Mouse (Mus musculus) lung, embryonic 14.5 days (tissue): Measurements from ENCODE around the gene Antxrl. TPM values are rescaled to one million over a fixed set of nuclear protein-coding genes. Genes with fewer than 3 reads are reported as not detected.

Experiments
- ATAC-seq: fragments of 200-750 bp; cut with Nextera tagmentation; 2 replicates; pipeline ENCODE4 v1.8.0; 2017; ENCODE audit warnings: mild to moderate bottlenecking, moderate TSS enrichment, moderate library complexity; ENCODE audit not compliant: insufficient read depth
- DNase-seq: peaks from one replicate; pipeline ENCODE4 v3.0.0-alpha.2; 2015
- H3K27ac ChIP-seq: fragments of 300-500 bp; sonication (generic); 2 replicates; pipeline ENCODE4 v1.5.1; 2014; ENCODE audit warnings: low read depth, mild to moderate bottlenecking, moderate library complexity
- H3K27me3 ChIP-seq: fragments of 300-500 bp; sonication (generic); 2 replicates; pipeline ENCODE4 v1.6.1; 2014; ENCODE audit warnings: low read length, control low read depth; ENCODE audit not compliant: insufficient read depth
- H3K36me3 ChIP-seq: fragments of 300-500 bp; sonication (generic); 2 replicates; pipeline ENCODE4 v1.6.1; 2014; ENCODE audit warnings: control low read depth; ENCODE audit not compliant: insufficient read depth
- H3K4me1 ChIP-seq: fragments of 300-500 bp; sonication (generic); 2 replicates; pipeline ENCODE4 v1.6.1; 2014; ENCODE audit warnings: antibody characterized with exemption, control low read depth; ENCODE audit not compliant: insufficient read depth
- H3K4me2 ChIP-seq: fragments of 300-500 bp; sonication (generic); 2 replicates; pipeline ENCODE4 v1.6.1; 2014; ENCODE audit warnings: mild to moderate bottlenecking
- H3K4me3 ChIP-seq: fragments of 300-500 bp; sonication (generic); 2 replicates; pipeline ENCODE4 v1.5.1; 2014; ENCODE audit warnings: low read depth, low read length
- H3K9ac ChIP-seq: fragments of 300-500 bp; sonication (generic); 2 replicates; pipeline ENCODE4 v1.6.1; 2014
- H3K9me3 ChIP-seq: fragments of 300-500 bp; sonication (generic); 2 replicates; pipeline ENCODE4 v1.6.1; 2016; ENCODE audit warnings: low read depth, low read length, control low read depth
- CTCF ChIP-seq: IDR thresholded peaks from 2 replicates; pipeline ENCODE4 v1.5.1; 2016; ENCODE audit warnings: antibody characterized with exemption, low read depth
- WGBS: fragments of 180-500 bp; shearing (Covaris S2); extraction: QIAGEN DNeasy Blood & Tissue Kit; methylation state at CpG from one replicate; pipeline ENCODE4 v1.1.7; 2014; 5-methylcytosine and 5-hydroxymethylcytosine counted together
- polyA plus RNA-seq: library from polyadenylated mRNA; unstranded; fragments of >200 nt; fragmentation: Nextera tagmentation; extraction: Ambion mirVana; gene quantifications from 2 replicates; pipeline ENCODE4 v1.2.1, GENCODE M21; 2014

The Antxrl gene
- polyA plus RNA-seq: not detected in 2 replicates

DNA sequence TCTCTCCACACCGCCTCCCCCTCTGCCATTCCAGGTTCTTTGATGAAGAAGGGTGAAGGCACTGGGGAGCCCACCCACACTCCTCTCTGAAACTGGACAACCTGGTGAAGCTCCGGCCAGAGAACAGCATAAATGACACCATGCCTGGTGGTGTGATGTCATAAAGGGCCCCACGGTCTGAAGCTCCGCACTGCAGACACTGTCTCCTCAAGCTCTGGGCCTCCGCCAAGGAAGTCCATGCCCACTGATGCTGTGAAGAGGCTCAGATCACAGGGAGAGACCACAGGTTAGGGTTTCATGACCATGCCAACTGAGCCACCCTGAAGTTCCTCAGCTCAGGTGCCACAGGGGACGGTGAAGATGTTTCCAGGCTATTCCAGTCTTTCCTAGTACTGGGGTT lies at the start of gene Antxrl:
Gene Antxrl, plus strand, starts transcription at position 192 of the 400 bp plus-strand sequence.
- Histone ChIP-seq H3K36me3 (no peaks in the 10 kb centered on the region), H3K4me3 (no peak within 1 kb of the TSS), H3K4me1 (no peaks in the 10 kb centered on the region), H3K27ac (no peak within 1 kb of the TSS), H3K9ac (no peak within 1 kb of the TSS), H3K9me3 (no peaks in the 10 kb centered on the region), H3K4me2 (no peak within 1 kb of the TSS), H3K27me3 (no peaks in the 10 kb centered on the region)
- DNase-seq: no peak
- ATAC-seq: no peak
- WGBS: 86% methylated on average over 6 of the region's 6 CpGs
- TF ChIP-seq CTCF: no peak

- no peaks in the 10 kb centered on the region for H3K4me1 ChIP-seq
- no peak within 1 kb of the TSS for H3K27ac ChIP-seq
- DNase-seq (no peak), ATAC-seq (no peak)
- no peaks in the 10 kb centered on the region for H3K36me3 ChIP-seq
- H3K9ac ChIP-seq: no peak within 1 kb of the TSS
- H3K9me3 ChIP-seq: no peaks in the 10 kb centered on the region
- no peak for TF ChIP-seq CTCF
- H3K4me2 ChIP-seq: no peak within 1 kb of the TSS
- no peak within 1 kb of the TSS for H3K4me3 ChIP-seq
- 81% methylated on average over 3 of the region's 3 CpGs for WGBS
- H3K27me3 ChIP-seq: no peaks in the 10 kb centered on the region
These were observed 37.4 kb upstream of the Antxrl start, which contains the start of gene Gm30083 for GRCm38 (mm10) chr14:34015063-34015462. Gene Gm30083, minus strand, starts transcription at chr14:34015182.

GRCm38 (mm10) chr14:34016381-34016780 lies 36.1 kb upstream of the Antxrl start, which contains the start of gene Gm5460:
Gene Gm5460, plus strand, starts transcription at chr14:34016758.
- H3K9ac ChIP-seq: no peak within 1 kb of the TSS
- WGBS: 93% methylated on average over 4 of the region's 4 CpGs
- TF ChIP-seq CTCF: no peak
- no peak for DNase-seq
- H3K9me3 ChIP-seq: no peaks in the 10 kb centered on the region
- H3K36me3 ChIP-seq: no peaks in the 10 kb centered on the region
- ATAC-seq: no peak
- H3K4me2 ChIP-seq: no peak within 1 kb of the TSS
- no peaks in the 10 kb centered on the region for H3K27me3 ChIP-seq
- H3K4me1 ChIP-seq: no peaks in the 10 kb centered on the region
- no peak within 1 kb of the TSS for H3K4me3 ChIP-seq
- no peak within 1 kb of the TSS for H3K27ac ChIP-seq

DNA sequence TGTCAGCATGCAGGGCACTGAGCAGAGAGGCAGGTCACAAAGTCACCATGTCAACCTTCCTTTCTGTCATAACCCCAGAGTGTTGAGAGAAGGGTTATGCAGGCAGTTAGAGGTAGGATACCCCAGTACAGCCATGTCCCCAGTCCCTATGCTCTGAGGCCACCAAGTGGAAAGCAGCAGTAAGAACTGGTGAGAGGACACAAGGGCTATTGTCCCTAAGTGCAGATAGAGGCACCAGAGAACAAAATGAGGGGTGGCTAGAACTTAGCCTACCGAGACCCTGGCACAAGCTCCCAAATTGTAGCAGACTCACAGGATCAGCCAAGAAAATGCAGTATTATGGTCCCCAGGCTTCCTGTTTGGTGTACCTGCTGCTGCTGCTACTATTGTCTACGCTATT lies 35.6 kb upstream of the Antxrl start:
- DNase-seq (no peak), ATAC-seq (no peak)
- TF ChIP-seq CTCF: no peak
- 79% methylated on average over 2 of the region's 2 CpGs for WGBS
- no peaks in the 10 kb centered on the region for H3K27me3 ChIP-seq
- no peaks in the 10 kb centered on the region for H3K36me3 ChIP-seq
- H3K9me3 ChIP-seq: no peaks in the 10 kb centered on the region
- no peaks in the 10 kb centered on the region for H3K4me1 ChIP-seq
- no peak overlapping the region for H3K27ac ChIP-seq
- no peak overlapping the region for H3K4me3 ChIP-seq
- no peak overlapping the region for H3K4me2 ChIP-seq
- no peak overlapping the region for H3K9ac ChIP-seq

DNA sequence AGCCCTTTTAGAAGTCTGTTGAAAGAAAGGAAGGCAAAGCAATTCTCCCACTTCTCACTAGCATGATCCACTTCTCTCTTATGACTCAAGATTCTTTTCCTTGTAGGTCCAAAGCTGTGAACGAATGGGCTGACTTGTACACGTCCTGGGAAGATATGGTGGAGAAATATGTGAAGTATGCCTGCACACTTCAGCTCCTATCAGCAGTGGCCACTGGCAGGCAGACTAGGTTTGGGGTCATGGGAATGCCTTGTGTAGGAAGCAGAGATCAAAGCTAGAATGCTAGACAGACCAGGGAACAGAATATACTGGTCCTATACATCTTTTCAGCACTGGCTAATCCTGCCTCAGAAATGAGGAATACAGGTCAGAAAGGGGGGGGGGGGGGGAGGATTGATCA lies 25.8 kb upstream of the Antxrl start:
- Histone ChIP-seq H3K4me2 (no peak overlapping the region), H3K27me3 (no peaks in the 10 kb centered on the region), H3K27ac (no peak overlapping the region), H3K9me3 (no peaks in the 10 kb centered on the region), H3K4me1 (no peaks in the 10 kb centered on the region), H3K9ac (no peak overlapping the region), H3K36me3 (no peaks in the 10 kb centered on the region), H3K4me3 (no peak overlapping the region)
- DNase-seq (no peak), ATAC-seq (no peak)
- no peak for TF ChIP-seq CTCF
- 20% methylated on average over 2 of the region's 2 CpGs for WGBS

DNA sequence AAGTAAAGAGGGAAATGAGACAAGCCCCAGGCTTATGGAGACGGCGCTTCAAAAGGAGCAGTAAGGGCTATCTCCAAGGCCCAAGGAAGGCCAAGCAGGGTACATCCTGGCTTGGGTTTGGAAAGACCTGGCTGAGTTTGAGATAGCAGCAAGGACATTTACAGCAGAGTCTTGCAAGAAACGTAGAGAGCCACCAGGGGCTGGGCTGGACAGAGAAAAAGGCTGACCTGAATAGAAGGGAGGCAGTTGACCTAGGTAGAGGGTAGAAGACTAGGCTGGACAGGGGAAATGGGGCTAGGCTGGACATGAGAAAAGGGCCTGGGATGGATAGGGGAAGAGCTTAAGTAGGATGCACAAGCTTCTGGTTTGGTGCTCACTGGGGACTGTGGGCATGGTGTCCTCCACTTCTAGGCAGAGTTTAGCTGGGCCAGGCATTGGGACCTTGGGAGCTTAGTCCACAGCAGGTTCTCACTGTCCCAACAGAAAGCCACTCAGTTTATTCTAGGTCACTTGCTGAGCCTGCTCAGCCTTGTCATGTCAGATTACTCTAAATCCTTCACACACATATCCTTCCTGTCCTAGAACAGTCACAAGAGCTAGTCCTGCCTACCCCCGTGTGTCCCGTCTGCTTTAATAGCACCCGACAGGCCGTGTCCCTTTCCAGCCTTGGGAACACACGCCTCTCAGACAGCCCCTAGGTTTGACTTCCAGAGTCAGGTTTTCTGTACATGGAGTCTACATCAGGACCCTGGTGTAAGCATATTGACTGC lies 18.5 kb upstream of the Antxrl start:
- no peaks in the 10 kb centered on the region for H3K4me1 ChIP-seq
- H3K4me2 ChIP-seq: no peak overlapping the region
- 82% methylated on average over 8 of the region's 8 CpGs for WGBS
- no peak for TF ChIP-seq CTCF
- ATAC-seq (no peak), DNase-seq (no peak)
- no peaks in the 10 kb centered on the region for H3K36me3 ChIP-seq
- H3K27me3 ChIP-seq: no peaks in the 10 kb centered on the region
- no peak overlapping the region for H3K27ac ChIP-seq
- no peaks in the 10 kb centered on the region for H3K9me3 ChIP-seq
- H3K4me3 ChIP-seq: no peak overlapping the region
- H3K9ac ChIP-seq: no peak overlapping the region

DNA sequence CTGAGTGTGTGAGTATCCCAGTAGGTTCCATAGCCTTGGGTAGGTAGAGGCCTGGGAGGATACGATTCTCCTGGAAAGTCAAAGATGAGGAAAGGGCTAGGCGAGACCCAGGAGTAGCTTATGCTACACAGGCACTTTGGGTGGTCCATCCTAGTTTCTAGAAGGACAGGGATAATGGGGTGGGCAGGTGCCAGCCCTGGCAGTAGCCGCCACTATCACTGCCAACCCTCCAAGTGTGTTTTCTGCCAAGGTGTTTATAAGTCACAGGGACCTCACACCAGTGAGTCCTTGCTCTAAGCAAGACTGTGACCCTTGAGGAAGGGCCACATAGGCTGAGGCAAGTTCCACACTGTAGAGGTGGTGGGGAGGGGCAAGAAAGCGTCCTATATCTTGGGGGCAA lies 11.3 kb upstream of the Antxrl start:
- Histone ChIP-seq H3K4me3 (no peak overlapping the region), H3K27ac (no peak overlapping the region), H3K4me2 (no peak overlapping the region), H3K4me1 (no peaks in the 10 kb centered on the region), H3K9me3 (no peaks in the 10 kb centered on the region), H3K36me3 (no peaks in the 10 kb centered on the region), H3K9ac (no peak overlapping the region), H3K27me3 (no peaks in the 10 kb centered on the region)
- WGBS: 71% methylated on average over 4 of the region's 4 CpGs
- no peak for ATAC-seq
- no peak for TF ChIP-seq CTCF
- DNase-seq: no peak
